Mouse (Mus musculus): ENCODE data around the gene Car4.

The Car4 gene

GRCm38 (mm10) chr11:84959181-84959580, 1.6 kb downstream of the Car4 start:
- DNase-seq, result no peak

GRCm38 (mm10) chr11:84959701-84960181, 2.2 kb downstream of the Car4 start:
- DNase-seq, result peak; percentile 86

GRCm38 (mm10) chr11:84960291-84960690, 2.7 kb downstream of the Car4 start:
- DNase-seq, result peak; percentile 55

GRCm38 (mm10) chr11:84960780-84961179, 3.2 kb downstream of the Car4 start:
- peak; percentile 95 for DNase-seq

- peak; percentile 53 for DNase-seq
Observed at GRCm38 (mm10) chr11:84961571-84961970, 4.0 kb downstream of the Car4 start.

GRCm38 (mm10) chr11:84962536-84962935, 5.0 kb downstream of the Car4 start:
- DNase-seq, result peak; percentile 49

GRCm38 (mm10) chr11:84963556-84963955, 6.0 kb downstream of the Car4 start:
- no peak for DNase-seq

- no peak for DNase-seq
Observed at GRCm38 (mm10) chr11:84966696-84967095, 9.1 kb downstream of the Car4 start.

- no peak for DNase-seq
Observed at GRCm38 (mm10) chr11:84967113-84967512, 9.5 kb downstream of the Car4 start.

- no peak for DNase-seq
Observed at GRCm38 (mm10) chr11:84968309-84968708, 10.7 kb downstream of the Car4 start.

GRCm38 (mm10) chr11:84968775-84969174, 11.2 kb downstream of the Car4 start:
- DNase-seq, result peak; percentile 64

GRCm38 (mm10) chr11:84972067-84972466, 14.5 kb downstream of the Car4 start:
- peak; percentile 51 for DNase-seq

- no peak for DNase-seq
Observed at GRCm38 (mm10) chr11:84973661-84974060, 16.1 kb downstream of the Car4 start.

GRCm38 (mm10) chr11:84974582-84974981, 17.0 kb downstream of the Car4 start:
- DNase-seq, result no peak

GRCm38 (mm10) chr11:84976706-84977105, 19.1 kb downstream of the Car4 start:
- no peak for DNase-seq

- no peak for DNase-seq
Observed at GRCm38 (mm10) chr11:84977385-84977952, 19.9 kb downstream of the Car4 start.

- DNase-seq, result peak; percentile 36
Observed at GRCm38 (mm10) chr11:84978113-84978512, 20.5 kb downstream of the Car4 start.

- no peak for DNase-seq
Observed at GRCm38 (mm10) chr11:84979351-84979750, 21.8 kb downstream of the Car4 start.

GRCm38 (mm10) chr11:84980697-84981096, 23.1 kb downstream of the Car4 start:
- no peak for DNase-seq

- no peak for DNase-seq
Observed at GRCm38 (mm10) chr11:84985421-84985820, 27.8 kb downstream of the Car4 start.

GRCm38 (mm10) chr11:84988341-84988919, 30.8 kb downstream of the Car4 start:
- DNase-seq, result no peak

- no peak for DNase-seq
Observed at GRCm38 (mm10) chr11:84992996-84993395, 35.4 kb downstream of the Car4 start.

GRCm38 (mm10) chr11:84995241-84995640, 37.7 kb downstream of the Car4 start:
- no peak for DNase-seq

GRCm38 (mm10) chr11:85003566-85003965, 46.0 kb downstream of the Car4 start:
- DNase-seq, result no peak

GRCm38 (mm10) chr11:85013121-85013520, 55.5 kb downstream of the Car4 start:
- DNase-seq, result no peak
